Mouse (Mus musculus): ENCODE measurements around the gene Wdfy3. TPM values are rescaled to one million over a fixed set of nuclear protein-coding genes. Genes with fewer than 3 reads are reported as not detected.
"Not testable (repeated sequence)": the region's sequence is repeated elsewhere in the genome, so short reads cannot be mapped to it uniquely, and the experiment has no call there.

The Wdfy3 gene
- polyA plus RNA-seq, 1 experiment from 2014 or later: 29.1 TPM

- WGBS: 92% methylated on average over 8 of the region's 8 CpGs
These were observed 143.4 kb downstream of the Wdfy3 start for GRCm38 (mm10) chr5:101926311-101926710.

GRCm38 (mm10) chr5:101923710-101924109, 146.0 kb downstream of the Wdfy3 start:
- ATAC-seq (ENCODE audit: low FRiP score): no peak
- H3K4me2 ChIP-seq: no peak overlapping the region
- no peaks in the 10 kb centered on the region for H3K9me3 ChIP-seq
- peaks cover 87% of the 10 kb centered on the region for H3K36me3 ChIP-seq
- no peaks in the 10 kb centered on the region for H3K27me3 ChIP-seq
- no peak overlapping the region for H3K27ac ChIP-seq
- H3K4me3 ChIP-seq: no peak overlapping the region
- H3K9ac ChIP-seq: no peak overlapping the region
- no peaks in the 10 kb centered on the region for H3K4me1 ChIP-seq (replicated peaks)
- 35% methylated on average over 11 of the region's 11 CpGs for WGBS

More at GRCm38 (mm10) chr5:101926311-101926710, 143.4 kb downstream of the Wdfy3 start:
- Histone ChIP-seq H3K4me2 (no peak overlapping the region), H3K4me1 (replicated peaks) (no peaks in the 10 kb centered on the region), H3K27me3 (no peaks in the 10 kb centered on the region), H3K27ac (no peak overlapping the region), H3K4me3 (no peak overlapping the region), H3K36me3 (peaks cover 82% of the 10 kb centered on the region), H3K9ac (no peak overlapping the region), H3K9me3 (no peaks in the 10 kb centered on the region)
- no peak for ATAC-seq (ENCODE audit: low FRiP score)

- Histone ChIP-seq H3K9me3 (no peaks in the 10 kb centered on the region), H3K4me2 (no peak overlapping the region), H3K4me3 (no peak overlapping the region), H3K4me1 (replicated peaks) (no peaks in the 10 kb centered on the region), H3K36me3 (peaks cover 90% of the 10 kb centered on the region), H3K27ac (no peak overlapping the region), H3K9ac (no peak overlapping the region), H3K27me3 (no peaks in the 10 kb centered on the region)
- no peak for ATAC-seq (ENCODE audit: low FRiP score)
- WGBS: 95% methylated on average over 5 of the region's 5 CpGs
These were observed 150.2 kb downstream of the Wdfy3 start for GRCm38 (mm10) chr5:101919559-101919958.

GRCm38 (mm10) chr5:101909468-101909867, 160.3 kb downstream of the Wdfy3 start:
- Histone ChIP-seq H3K4me1 (replicated peaks) (no peaks in the 10 kb centered on the region), H3K9ac (no peak overlapping the region), H3K27me3 (no peaks in the 10 kb centered on the region), H3K36me3 (peaks cover 85% of the 10 kb centered on the region), H3K4me2 (no peak overlapping the region), H3K4me3 (no peak overlapping the region), H3K27ac (no peak overlapping the region), H3K9me3 (no peaks in the 10 kb centered on the region)
- no peak for ATAC-seq (ENCODE audit: low FRiP score)
- WGBS: 96% methylated on average over 10 of the region's 10 CpGs

- WGBS: 95% methylated on average over 3 of the region's 3 CpGs
- H3K4me1 ChIP-seq (replicated peaks): no peaks in the 10 kb centered on the region
- no peak overlapping the region for H3K4me2 ChIP-seq
- ATAC-seq (ENCODE audit: low FRiP score): no peak
- H3K9ac ChIP-seq: no peak overlapping the region
- H3K9me3 ChIP-seq: no peaks in the 10 kb centered on the region
- H3K4me3 ChIP-seq: no peak overlapping the region
- H3K27ac ChIP-seq: no peak overlapping the region
- no peaks in the 10 kb centered on the region for H3K27me3 ChIP-seq
- H3K36me3 ChIP-seq: peaks cover 91% of the 10 kb centered on the region
These were observed 164.1 kb downstream of the Wdfy3 start for GRCm38 (mm10) chr5:101905624-101906023.

GRCm38 (mm10) chr5:101904841-101905240, 164.9 kb downstream of the Wdfy3 start:
- not testable (repeated sequence) for ATAC-seq (ENCODE audit: low FRiP score)
- WGBS: 88% methylated on average over 4 of the region's 4 CpGs

GRCm38 (mm10) chr5:101902686-101903085, 167.0 kb downstream of the Wdfy3 start:
- H3K9ac ChIP-seq: no peak overlapping the region
- no peak overlapping the region for H3K4me2 ChIP-seq
- no peaks in the 10 kb centered on the region for H3K9me3 ChIP-seq
- WGBS: 94% methylated on average over 1 of the region's 1 CpGs
- no peak for ATAC-seq (ENCODE audit: low FRiP score)
- no peaks in the 10 kb centered on the region for H3K4me1 ChIP-seq (replicated peaks)
- no peak overlapping the region for H3K27ac ChIP-seq
- H3K36me3 ChIP-seq: peaks cover 92% of the 10 kb centered on the region
- no peak overlapping the region for H3K4me3 ChIP-seq
- no peaks in the 10 kb centered on the region for H3K27me3 ChIP-seq

More at GRCm38 (mm10) chr5:101904841-101905240, 164.9 kb downstream of the Wdfy3 start:
- not testable (repeated sequence) for H3K4me3 ChIP-seq; H3K27me3 ChIP-seq; H3K4me2 ChIP-seq; H3K9ac ChIP-seq; H3K9me3 ChIP-seq; H3K4me1 ChIP-seq (replicated peaks)
- Histone ChIP-seq H3K27ac (0 out of 2 replicates have a peak overlapping the region, but pooled peaks have one; percentile 2), H3K36me3 (peaks cover 92% of the 10 kb centered on the region)

GRCm38 (mm10) chr5:101899981-101900380, 169.7 kb downstream of the Wdfy3 start:
- 96% methylated on average over 15 of the region's 15 CpGs for WGBS
- H3K4me2 ChIP-seq: no peak overlapping the region
- no peak overlapping the region for H3K9ac ChIP-seq
- no peaks in the 10 kb centered on the region for H3K27me3 ChIP-seq
- H3K27ac ChIP-seq: no peak overlapping the region
- no peak overlapping the region for H3K4me3 ChIP-seq
- H3K4me1 ChIP-seq (replicated peaks): no peaks in the 10 kb centered on the region
- ATAC-seq (ENCODE audit: low FRiP score): no peak
- no peaks in the 10 kb centered on the region for H3K9me3 ChIP-seq
- H3K36me3 ChIP-seq: peaks cover 92% of the 10 kb centered on the region

GRCm38 (mm10) chr5:101896784-101897183, 172.9 kb downstream of the Wdfy3 start:
- 95% methylated on average over 11 of the region's 11 CpGs for WGBS
- peaks cover 93% of the 10 kb centered on the region for H3K36me3 ChIP-seq

GRCm38 (mm10) chr5:101895717-101896645, 173.7 kb downstream of the Wdfy3 start:
- no peak overlapping the region for H3K4me2 ChIP-seq
- H3K9ac ChIP-seq: no peak overlapping the region
- peaks cover 90% of the 10 kb centered on the region for H3K36me3 ChIP-seq
- no peaks in the 10 kb centered on the region for H3K27me3 ChIP-seq
- WGBS: 94% methylated on average over 18 of the region's 18 CpGs
- H3K27ac ChIP-seq: no peak overlapping the region
- no peak overlapping the region for H3K4me3 ChIP-seq
- H3K4me1 ChIP-seq (replicated peaks): no peaks in the 10 kb centered on the region
- no peak for ATAC-seq (ENCODE audit: low FRiP score)
- H3K9me3 ChIP-seq: no peaks in the 10 kb centered on the region

More at GRCm38 (mm10) chr5:101896784-101897183, 172.9 kb downstream of the Wdfy3 start:
- Histone ChIP-seq H3K4me3 (no peak overlapping the region), H3K4me2 (no peak overlapping the region), H3K9me3 (no peaks in the 10 kb centered on the region), H3K9ac (no peak overlapping the region), H3K27me3 (no peaks in the 10 kb centered on the region), H3K27ac (no peak overlapping the region), H3K4me1 (replicated peaks) (no peaks in the 10 kb centered on the region)
- no peak for ATAC-seq (ENCODE audit: low FRiP score)

GRCm38 (mm10) chr5:101895119-101895518, 174.6 kb downstream of the Wdfy3 start:
- ATAC-seq (ENCODE audit: low FRiP score): no peak
- Histone ChIP-seq H3K9ac (no peak overlapping the region), H3K36me3 (peaks cover 91% of the 10 kb centered on the region), H3K4me2 (no peak overlapping the region), H3K27me3 (no peaks in the 10 kb centered on the region), H3K4me3 (no peak overlapping the region), H3K9me3 (no peaks in the 10 kb centered on the region), H3K27ac (no peak overlapping the region), H3K4me1 (replicated peaks) (no peaks in the 10 kb centered on the region)
- 87% methylated on average over 11 of the region's 11 CpGs for WGBS

- Histone ChIP-seq H3K36me3 (peaks cover 91% of the 10 kb centered on the region), H3K4me3 (no peak overlapping the region), H3K4me1 (replicated peaks) (no peaks in the 10 kb centered on the region), H3K9me3 (no peaks in the 10 kb centered on the region), H3K4me2 (no peak overlapping the region), H3K27ac (no peak overlapping the region), H3K9ac (0 out of 2 replicates have a peak overlapping the region, but pooled peaks have one; percentile 19), H3K27me3 (no peaks in the 10 kb centered on the region)
- whole genome bisulfite sequencing: 79% methylated on average over 13 of the region's 13 CpGs
- no peak for ATAC-seq (ENCODE audit: low FRiP score)
These were observed 175.8 kb downstream of the Wdfy3 start for GRCm38 (mm10) chr5:101893820-101894515.
